Mouse (Mus musculus) NIH3T3 (cell line): Measurements from ENCODE around the gene Snd1.

Experiments
- DNase-seq: peaks from one replicate; pipeline ENCODE4 v3.0.0-alpha.2; 2012; ENCODE audit warnings: low read depth

Snd1 gene

DNA sequence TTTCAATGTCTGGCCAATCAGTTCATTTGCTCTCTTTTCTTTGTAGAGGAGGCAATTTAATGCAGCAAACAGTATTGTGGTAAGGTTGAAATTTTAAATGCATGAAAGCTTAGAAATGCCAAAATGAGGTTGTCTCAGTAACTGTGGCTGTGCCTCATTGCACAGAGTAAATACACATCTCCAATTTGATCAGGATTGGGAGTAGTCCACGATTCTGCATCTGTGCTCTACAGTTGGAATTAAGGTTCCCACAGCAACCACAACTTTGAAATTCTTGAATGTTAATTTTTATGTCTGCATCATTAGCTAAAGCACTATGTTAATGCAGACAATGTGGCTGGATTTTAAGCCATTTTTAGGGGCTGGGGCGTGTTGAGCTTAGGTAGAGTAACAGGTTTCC lies 72.0 kb downstream of the Snd1 start:
- DNase-seq: no peak

DNA sequence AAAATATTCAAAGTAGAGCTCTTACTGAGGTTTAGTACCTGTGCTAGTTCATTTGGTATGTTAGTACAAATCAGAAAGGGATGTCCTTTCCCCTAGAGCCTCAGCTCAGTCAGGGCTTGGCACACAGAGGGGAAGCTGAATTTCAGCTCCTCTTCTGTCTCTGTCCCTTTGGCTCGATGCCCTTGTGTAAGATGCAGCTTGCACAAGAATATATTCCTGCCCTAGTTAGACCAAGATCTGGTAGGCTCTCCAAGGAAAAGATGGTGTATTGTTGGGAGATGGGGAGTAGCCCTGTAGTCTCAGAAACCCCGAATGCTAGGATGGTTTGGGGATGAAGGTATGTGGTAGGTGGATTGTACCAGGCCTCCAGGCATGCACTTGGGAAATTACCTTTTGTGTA lies 74.4 kb downstream of the Snd1 start:
- DNase-seq: peak; percentile 38

DNA sequence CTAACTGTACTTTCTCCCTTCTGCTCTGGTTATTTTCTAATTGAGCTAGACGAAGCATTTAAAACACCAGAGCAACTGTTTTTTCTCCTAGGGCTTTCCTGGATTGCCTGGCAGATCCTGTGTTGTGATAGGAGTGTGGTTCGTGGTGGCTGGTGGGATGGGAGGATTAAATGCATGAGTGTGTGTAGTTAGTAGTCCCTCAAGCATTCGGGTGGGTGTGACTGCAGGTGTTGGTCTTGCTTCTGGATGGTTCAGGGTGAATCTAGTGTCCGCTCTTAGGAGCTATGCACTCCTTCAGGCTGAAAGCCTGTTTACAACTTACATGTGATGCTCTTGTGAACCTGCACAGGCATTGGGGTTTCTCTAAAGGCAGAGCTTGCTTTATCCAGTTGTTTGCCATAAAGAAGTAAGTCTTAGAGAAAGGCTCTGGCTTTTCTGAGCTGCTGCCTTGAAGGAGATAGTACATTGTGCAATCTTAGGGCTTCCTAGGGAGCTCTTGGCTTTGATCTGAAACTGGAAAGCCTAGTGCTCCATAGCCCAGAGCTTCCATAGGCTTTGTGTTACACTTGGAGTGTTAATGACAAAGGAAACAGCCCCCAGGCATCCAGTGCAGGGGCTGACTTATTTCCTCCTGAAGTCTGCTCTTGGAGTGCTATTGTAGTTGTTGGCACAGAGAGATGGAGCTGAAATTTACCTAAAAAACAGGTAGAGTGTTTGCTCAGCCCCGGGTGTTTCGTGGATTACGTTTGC lies 75.5 kb downstream of the Snd1 start:
- DNase-seq: no peak

DNA sequence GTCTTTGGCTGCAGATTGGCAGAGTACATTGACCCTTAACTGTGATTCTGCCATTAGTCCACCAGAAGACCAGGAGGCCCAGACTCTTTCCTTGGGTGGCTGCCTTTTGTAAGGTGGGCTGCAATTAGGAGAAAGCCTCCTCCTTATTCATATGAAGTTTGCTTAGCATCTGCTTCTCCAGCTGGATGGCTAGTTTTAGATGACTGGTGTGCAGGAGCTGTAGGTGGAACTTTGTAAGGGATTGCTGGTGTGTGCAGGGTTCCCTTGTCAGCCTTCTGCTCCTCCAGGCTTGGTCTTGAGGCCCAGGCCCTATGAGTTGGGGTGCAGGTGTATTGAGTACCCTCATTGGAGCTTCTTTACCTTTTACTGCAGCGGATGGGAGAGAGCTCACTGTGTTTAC lies 79.5 kb downstream of the Snd1 start:
- no peak for DNase-seq

DNA sequence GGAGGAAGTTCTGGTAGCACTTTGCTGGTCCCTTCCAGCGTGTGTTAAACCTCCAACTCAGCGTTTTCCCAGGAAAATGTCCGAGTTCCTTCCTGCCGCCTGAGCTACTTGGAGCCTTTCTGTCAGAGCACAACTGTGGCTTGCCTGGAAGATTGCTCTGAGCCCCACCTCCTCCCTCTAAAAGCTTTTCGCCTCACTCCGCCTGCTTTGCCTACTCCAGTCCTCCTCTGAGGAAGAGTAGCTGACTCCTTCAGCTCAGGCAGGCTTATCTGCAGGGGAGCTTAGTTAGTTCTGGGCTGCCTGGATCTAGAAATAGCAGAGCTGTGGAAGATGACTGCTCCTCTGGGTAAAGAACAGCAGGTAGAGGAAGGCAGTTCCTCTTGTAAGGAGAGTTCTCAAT lies 80.1 kb downstream of the Snd1 start:
- no peak for DNase-seq

DNA sequence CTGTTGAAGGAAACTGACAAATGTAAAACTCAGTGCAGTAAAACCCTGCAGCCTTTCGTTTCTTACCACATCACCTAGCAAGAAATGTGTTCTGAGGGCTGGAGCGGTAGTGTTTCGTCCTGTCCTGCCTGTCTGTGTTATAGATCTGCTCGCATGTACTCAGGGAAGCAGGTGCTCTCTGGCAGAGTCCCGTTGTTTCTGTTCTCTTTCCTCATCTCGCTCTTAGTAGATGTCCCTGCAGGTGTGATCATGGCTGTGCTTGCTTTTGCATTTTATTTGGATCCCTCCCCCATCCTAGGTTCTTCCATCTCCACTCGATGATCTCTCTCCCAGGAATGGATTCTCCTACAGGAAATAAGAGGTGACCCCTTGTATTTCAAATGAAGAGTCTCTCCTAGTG lies 80.5 kb downstream of the Snd1 start:
- DNase-seq: no peak

DNA sequence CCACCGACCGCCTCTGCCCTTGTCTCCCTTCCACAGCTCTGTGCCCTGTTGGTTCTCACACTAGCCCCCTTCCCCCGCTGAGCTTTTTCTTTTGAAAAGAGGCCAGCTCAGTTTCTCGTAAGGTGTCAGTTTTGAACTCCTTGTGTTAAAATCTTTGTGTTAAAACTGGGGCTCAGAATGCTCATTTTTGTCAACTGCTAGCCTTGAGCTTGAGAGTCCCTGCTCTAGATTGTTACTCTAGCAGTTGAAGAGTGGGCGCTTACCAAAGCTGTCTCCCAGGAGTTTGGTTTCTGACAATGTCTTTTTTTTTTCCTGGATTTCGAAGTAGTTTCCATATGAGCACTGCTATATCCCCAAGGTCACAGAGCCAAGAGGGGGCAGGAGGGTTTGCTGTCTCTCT lies 82.8 kb downstream of the Snd1 start:
- DNase-seq: no peak

DNA sequence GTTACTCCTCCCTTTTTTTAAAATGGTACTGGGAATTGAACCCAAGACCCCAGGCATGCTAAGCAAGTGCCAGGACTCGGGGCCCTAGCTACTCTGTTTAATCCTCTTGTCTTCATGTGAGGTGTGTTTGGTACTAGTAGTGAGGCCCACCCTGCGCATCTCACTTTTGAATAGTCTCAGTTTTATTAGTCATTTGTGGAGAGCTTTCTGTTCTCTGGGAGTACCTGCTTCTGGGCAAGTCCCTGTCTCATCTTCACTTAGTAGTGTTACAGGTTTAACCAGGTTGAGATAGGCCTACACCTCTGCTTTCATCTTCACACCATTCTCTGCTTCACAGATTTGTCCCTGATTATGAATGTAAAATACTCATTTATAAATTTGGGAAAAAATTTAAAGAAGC lies 84.5 kb downstream of the Snd1 start:
- no peak for DNase-seq

DNA sequence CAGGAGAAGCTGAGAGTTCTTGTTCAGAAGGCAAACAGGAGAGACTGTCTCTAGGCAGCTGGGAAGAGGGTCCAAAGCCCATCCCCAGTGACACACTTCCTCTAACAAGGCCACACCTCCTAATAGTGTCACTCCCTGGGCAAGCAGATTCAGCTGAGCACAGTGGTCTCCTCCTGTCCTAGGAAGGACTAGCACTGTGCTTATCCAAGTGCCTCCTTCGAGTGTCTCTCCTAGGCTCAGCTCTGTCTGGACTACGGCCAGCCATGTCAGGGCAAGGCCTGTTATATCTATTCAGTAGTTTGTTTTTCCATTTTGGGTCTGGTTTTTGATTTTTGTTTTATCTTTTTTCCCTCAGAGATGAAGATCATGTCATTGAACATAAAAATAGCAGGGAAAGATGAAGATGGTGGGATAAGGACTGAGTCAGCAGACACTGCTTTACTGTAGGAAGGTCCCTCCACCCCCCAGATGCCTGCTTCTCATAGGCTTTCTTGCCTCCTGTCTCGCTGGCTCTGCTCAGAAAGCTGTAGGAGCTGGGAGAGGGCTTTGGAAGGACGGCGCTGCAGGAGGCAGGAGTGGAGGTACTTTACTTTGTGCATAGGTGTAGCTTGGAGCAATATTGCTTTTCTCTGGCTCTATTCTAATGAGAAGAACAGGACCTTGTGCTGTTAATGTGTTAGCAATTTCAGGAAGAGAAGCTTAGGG lies 86.5 kb downstream of the Snd1 start:
- DNase-seq: no peak

DNA sequence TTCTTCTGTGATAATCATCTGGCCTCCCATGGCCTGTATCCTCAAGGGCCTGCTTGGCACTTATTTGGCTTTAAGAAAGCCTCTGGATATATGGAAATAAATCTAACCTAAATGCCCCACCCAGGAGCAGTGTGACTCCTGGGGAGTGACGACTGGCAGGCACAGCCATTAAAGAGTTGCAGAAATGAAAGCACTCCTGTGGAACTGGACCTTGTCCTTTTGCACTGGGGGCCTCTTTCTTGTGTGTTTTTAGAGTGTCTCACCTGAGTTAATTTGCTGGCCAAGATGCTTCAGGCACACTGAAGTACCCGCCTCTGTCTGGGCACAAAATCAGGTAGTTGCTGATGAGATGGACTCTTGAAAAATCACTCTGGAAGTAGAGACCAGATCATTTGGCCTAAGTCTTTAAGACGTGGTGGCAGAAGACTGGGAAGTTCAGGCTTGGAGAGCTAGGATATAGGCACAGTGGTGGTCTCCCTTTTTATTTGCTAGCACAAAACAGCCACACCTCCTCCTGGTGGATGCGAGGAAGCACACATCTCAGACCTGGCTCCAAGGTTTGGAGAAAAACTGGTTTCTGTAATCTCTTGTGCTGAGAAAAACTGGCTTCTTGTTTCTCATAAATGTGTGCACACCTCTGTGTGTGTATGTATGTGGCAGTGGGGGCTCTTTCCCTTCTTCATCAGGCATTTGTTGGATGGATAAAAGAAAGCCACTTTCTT lies 87.5 kb downstream of the Snd1 start:
- DNase-seq: no peak

DNA sequence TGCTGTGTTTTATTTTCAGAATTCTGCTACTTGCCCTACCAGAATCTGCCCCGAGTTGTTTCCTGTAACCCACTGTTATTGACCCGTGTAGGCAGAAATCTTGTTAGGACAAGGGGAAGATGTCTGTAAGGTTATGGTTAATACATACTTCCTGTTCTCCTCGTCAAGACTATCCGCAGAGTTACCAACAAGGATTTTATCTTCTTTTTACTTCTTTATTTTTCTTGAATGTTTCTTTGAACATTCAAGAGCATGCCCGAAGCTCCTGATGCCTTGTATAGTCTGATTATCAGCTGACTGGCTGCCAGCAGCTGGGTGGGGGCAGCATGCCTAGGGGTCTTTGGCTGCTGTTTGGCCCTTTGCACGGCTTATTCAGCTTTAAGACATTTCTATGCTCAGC lies 93.0 kb downstream of the Snd1 start:
- DNase-seq: no peak

DNA sequence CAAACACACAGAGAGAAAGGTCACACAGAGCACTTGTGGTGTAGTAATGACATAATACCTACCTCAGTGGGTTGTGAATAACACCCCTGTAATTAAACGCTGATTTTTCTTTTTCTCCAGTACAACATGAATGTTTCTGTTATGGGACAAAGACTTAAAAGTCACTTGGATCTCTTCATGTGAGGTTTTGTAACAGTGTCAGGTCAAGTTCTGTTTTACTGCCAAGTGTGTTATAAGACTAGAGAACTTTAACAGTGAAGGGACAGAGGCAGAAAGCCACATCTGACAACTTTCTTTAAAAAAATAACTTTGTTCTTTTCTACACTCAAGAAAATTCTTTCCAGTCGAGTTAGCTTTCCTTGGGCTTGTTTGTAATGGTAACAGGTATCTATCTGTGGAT lies 97.0 kb downstream of the Snd1 start:
- DNase-seq: no peak

DNA sequence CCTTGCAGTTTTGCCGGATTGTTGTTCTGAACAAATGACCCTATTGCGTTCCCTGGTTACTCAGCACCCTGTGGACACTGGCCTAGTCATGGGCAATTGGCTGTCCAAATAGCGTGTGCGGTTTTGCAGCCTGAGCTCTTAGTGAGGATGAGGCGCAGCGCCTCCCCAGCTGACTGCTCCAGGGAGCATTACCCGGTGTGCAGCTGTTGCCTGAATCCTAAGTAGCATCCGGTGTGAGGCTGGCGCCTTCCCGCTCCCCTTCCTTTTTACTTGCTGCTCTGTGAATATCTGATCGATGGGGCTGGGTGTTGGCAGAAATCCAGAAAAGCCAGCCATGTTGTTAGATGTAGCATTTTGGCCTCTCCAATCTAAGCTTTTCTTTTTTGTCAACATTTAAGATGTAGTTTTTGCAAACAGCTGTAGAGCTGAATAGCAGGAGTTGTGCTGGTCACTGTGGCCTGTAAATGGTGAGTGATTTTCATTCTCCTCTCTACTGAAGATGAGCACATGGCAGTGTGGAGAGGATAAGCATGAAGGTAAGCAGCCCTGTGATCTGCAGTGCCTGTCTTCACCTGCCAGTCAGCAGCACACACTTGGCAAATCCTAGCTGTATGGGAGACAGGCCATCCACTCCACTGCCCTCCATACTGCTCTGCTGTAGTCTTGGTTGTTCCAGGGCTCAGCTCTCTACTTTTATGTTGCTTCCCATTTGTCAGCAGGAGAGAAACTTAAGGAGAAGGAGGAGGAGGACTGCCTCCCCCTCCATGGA lies 98.2 kb downstream of the Snd1 start:
- peak; percentile 16 for DNase-seq

DNA sequence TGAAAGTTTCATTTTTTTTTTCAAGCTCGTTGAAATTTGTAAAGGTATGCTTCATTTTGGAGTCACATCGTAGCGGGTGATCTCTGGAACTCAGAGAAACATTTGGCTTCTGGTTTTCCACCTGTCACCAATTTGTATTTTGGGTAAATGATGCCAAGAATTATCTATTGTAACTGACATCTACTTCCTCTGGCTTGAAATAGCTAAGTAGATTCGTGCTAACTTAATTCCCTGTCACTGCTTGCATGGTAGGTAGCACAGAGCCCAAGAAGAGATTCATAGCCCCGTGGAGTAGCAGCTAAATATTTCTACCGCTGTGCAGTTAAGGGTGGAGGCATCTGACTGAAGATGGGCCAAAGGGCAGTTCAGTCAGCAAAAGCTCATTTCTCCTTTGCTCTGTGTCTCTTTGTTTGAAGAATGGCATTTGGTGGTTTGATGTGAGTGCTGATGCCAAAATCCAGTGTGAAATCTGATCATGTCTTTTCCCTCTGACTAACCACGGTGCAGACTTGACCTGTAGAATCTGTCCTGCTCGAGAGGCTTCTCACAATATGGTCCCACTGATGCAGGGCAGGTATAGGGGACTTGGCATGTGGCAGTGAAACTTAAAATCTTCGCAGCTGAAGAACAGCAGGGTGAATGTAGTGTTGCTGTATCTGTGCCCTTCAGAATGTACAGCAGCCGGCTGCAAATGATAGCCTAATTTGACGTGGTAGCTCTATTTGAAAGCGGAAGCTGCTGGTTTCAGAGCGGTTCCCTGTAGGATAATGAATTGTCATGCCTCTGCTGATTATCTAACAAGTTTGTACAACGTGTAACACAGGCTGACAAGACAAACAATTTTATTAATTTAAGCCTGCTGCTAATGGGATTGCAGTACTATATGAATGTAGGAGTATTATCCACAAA lies 101.7 kb downstream of the Snd1 start:
- DNase-seq: peak; percentile 41

DNA sequence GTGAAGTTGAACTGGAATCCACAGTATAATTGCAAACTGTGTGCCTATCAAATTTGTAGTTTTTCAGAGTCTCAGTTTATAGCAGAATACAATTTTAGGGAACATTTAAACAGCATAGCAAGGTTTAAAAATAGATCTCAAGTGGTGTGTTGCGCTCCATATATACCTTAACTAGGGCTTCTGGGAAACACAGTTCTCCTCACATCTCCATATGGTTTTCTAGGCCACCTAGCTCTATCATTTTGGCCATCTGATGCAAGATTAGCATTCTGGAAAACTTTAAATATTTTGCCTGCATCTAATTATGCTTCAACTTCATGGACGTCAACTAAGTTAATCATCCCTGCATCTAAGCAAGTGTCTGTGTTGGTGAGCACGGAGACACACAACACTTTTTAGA lies 107.9 kb downstream of the Snd1 start:
- no peak for DNase-seq

DNA sequence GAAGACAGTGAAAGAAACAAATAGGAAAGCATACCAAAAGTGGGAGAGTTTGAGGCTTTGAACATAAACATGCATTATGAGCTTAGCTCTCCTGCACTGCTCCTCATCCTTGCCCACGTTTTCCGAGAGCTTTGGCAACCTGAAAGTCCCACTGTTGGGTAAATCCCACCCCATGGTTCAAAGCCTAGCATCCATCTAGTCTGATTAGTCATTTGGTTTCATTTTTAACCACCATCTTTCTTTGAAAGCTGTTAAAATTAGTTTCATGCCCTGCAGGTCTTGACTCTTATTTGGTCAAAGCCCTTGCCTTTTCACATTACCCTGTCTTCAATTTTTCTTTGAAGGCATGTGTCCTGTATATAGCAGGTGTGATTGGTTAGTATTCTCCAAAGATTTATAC lies 108.5 kb downstream of the Snd1 start:
- DNase-seq: no peak

DNA sequence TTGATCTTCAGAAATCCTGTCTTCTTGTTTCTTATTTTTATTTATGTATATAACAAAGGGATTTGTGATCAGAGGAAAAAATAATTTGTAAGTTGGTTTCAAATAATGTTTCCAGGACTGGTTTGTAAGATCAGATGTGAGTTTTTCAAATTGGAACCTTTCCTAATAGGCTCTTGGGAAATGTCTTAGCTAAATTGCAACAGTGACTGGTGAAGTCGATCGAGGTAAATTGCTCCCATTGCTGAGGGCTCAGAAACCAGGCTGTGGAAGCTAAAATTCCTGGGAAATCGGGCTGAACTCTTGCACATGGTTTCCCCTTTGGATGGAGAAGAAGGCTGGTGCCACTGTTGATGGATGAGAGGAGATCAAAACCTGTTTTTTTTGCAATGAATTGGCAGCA lies 111.9 kb downstream of the Snd1 start:
- peak; percentile 49 for DNase-seq

DNA sequence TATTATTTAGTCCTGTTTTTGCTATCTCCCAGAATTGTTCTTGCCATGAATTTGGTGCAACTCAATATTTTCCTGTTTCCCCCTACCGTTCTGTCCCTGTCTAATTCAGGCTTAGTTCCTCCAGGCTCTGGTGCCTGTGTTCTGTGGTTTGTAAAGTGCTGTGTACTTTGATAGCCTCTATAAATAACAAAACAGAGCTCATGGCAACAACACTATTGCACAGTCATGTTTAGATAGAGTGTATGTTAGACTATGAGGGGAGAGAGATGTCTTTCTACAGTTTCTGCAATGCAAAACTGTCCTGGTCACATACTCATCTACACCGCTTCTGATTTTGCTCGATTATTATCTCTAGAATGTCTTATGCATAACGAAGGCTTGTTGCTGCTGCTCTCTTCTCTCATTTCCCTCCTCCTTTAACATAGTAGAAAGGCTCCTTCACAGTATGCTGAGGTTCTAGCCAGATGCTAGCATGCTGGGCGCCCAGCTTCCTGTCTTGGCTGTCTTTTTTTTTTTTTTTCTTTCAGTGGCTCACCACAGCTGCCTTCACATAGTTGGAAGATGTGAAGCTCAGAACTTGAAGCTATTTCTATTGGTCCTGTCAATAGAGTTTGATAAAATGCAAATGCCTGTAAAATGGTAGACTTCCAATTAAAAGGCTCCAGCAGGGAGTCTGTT lies 113.7 kb downstream of the Snd1 start:
- DNase-seq: no peak

DNA sequence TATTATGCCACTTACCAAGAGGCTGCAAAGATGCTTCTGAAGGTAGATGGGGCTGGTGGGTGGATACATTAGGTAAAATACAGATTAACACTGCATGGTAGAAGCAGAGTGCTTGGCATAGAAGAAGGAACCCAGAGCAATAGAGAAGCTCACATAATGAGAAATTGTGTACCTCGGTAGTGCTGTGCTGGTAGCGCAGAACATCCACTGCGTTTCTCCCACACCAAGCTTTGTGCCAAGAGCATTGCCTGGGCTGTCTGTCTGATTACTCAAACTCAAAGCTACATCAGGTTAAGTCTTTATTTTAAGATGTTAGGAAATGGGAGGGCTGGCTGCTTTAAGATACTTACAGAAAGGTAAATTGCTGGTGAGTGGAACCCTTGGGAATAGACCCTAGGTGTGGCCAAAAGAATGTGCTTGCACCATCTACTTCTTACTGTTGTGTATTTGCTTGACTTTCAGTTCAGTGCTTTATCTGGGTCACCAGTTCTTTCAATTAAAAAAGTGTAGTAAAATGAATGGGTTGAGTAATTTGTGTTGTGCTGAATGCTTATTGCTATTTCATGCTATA lies 117.5 kb downstream of the Snd1 start:
- DNase-seq: no peak

DNA sequence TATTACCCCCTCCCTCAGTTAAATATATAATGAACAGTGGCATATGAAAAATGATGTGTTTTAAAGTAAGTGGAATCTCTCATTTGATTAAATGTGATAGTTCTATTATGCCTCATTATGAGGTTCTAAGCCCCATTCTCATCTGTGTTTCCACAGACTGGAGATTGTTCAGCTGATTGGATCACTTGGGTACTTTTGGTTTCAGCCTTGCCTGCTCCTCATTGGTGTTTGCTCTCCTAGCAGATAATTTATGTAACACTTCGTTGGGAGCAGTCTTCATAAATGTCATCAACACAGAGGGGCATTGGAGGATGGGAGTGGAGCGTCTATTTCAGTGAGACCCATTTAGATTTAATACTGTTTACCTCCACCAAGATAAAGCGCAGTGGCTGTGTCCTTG lies 118.8 kb downstream of the Snd1 start:
- DNase-seq: no peak

DNA sequence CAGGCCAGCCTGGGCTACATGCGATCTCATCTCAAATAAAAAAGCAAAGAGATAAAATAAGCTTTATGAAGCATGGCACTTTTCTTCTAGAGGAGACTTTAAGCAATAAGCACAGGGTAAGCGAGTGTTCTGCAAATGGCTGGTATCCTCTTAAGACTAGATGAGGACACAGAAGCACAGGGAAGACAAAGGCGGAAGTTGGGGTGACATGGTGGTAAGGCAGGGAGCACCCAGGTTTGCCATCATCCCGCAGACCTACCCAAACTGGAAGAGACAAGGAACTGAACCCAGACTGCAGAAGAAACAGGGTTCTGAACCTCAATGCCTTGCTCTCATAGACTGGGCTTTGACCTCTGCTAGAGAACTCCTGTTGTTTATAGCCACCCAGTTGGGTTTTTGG lies 119.8 kb downstream of the Snd1 start:
- no peak for DNase-seq
